Mouse (Mus musculus): ENCODE data around the gene Vcan.
"Not testable (repeated sequence)": the region's sequence is repeated elsewhere in the genome, so short reads cannot be mapped to it uniquely, and the experiment has no call there.

Gene Vcan

GRCm38 (mm10) chr13:89741766-89742685 is at the start of gene Vcan:
TSS of gene Vcan (minus strand) at chr13:89742509.
- in situ Hi-C loops (cut with MboI; ENCODE audit: low pct_unique_long_range_greater_than_20kb in 1 of 2, low sequenced_read_pairs in 2 of 2, unreplicated experiment in 1 of 2): no loop called here

- in situ Hi-C loops (cut with MboI; ENCODE audit: low pct_unique_long_range_greater_than_20kb in 1 of 2, low sequenced_read_pairs in 2 of 2, unreplicated experiment in 1 of 2): loop anchor here in 1 of 2 experiments (25.0 kb wide), 1 partner anchor 1046 kb away; no protein-coding TSS in a partner anchor
These were observed 49.2 kb upstream of the Vcan start for GRCm38 (mm10) chr13:89791475-89791874.

GRCm38 (mm10) chr13:89782886-89783285 is 40.6 kb upstream of the Vcan start:
- in situ Hi-C loops (cut with MboI; ENCODE audit: low pct_unique_long_range_greater_than_20kb in 1 of 2, low sequenced_read_pairs in 2 of 2, unreplicated experiment in 1 of 2): loop anchor here in 1 of 2 experiments (25.0 kb wide), 1 partner anchor 1054 kb away; no protein-coding TSS in a partner anchor

DNA sequence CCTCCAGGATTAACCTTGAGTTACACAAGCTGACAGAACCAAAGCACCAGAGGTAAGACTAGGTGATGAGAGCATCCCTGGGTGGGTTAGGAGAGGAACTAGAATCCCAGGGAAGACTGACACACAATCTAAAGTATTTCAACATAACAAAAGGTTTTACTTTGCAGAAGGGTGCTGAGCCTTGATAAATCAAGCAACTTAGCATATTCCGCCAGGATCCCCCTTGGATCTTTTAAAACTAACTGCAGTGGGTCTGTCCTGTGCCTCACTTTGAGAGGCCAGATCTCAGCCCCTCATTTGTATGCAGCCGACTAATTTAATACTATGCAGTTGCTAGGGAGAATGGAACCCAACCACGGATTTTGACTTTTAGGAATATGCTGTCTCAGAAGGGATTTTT is 38.0 kb upstream of the Vcan start:
- in situ Hi-C loops (cut with MboI; ENCODE audit: low pct_unique_long_range_greater_than_20kb in 1 of 2, low sequenced_read_pairs in 2 of 2, unreplicated experiment in 1 of 2): loop anchor here in 1 of 2 experiments (25.0 kb wide), 1 partner anchor 1057 kb away; no protein-coding TSS in a partner anchor

- in situ Hi-C loops (cut with MboI; ENCODE audit: low pct_unique_long_range_greater_than_20kb in 1 of 2, low sequenced_read_pairs in 2 of 2, unreplicated experiment in 1 of 2): loop anchor here in 1 of 2 experiments (25.0 kb wide), 1 partner anchor 1058 kb away; no protein-coding TSS in a partner anchor
These were observed 37.1 kb upstream of the Vcan start for GRCm38 (mm10) chr13:89779208-89779911.

DNA sequence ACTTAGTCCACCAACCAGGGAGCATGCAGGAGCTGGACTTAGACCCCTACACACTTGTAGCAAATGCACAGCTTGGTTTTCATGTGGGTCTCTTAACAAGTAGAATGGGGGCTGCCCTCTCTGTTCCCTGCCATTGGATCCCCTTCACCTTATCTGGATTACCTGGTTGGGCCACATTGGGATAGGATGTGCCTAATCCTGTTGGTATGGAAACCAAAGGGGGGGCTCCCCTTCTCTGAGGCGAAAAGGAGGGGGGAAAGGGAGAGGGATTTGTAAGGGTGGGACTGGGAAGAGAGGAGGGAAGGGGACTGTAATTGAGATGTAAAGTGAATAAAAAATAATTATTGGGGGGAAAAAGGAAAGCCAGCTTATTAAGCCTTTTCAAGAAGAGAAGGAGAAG is 35.5 kb upstream of the Vcan start:
- in situ Hi-C loops (cut with MboI; ENCODE audit: low pct_unique_long_range_greater_than_20kb in 1 of 2, low sequenced_read_pairs in 2 of 2, unreplicated experiment in 1 of 2): loop anchor here in 1 of 2 experiments (25.0 kb wide), 1 partner anchor 1060 kb away; no protein-coding TSS in a partner anchor

GRCm38 (mm10) chr13:89777146-89777545 is 34.8 kb upstream of the Vcan start:
- in situ Hi-C loops (cut with MboI; ENCODE audit: low pct_unique_long_range_greater_than_20kb in 1 of 2, low sequenced_read_pairs in 2 of 2, unreplicated experiment in 1 of 2): loop anchor here in 1 of 2 experiments (25.0 kb wide), 1 partner anchor 1060 kb away; no protein-coding TSS in a partner anchor

DNA sequence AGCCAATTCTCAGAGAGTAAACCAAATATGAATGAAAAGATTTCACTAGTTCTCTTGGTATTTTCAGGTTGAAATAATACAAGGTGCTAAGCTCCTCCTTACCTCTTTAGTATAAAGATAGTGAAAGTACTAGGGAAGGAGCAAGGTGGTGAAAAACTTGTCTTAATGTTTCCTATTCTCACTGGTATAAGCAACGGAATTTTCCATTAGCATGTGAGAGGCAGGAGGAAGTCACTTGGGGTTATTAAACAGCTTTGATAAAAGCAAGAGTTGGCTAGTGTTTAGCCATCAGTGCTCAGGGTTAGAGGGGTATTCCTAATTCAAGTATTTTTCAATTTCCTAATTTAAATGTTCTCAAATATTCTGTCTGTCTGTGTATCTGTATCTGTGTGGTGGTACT is 24.2 kb upstream of the Vcan start:
- in situ Hi-C loops (cut with MboI; ENCODE audit: low pct_unique_long_range_greater_than_20kb in 1 of 2, low sequenced_read_pairs in 2 of 2, unreplicated experiment in 1 of 2): no loop called here

DNA sequence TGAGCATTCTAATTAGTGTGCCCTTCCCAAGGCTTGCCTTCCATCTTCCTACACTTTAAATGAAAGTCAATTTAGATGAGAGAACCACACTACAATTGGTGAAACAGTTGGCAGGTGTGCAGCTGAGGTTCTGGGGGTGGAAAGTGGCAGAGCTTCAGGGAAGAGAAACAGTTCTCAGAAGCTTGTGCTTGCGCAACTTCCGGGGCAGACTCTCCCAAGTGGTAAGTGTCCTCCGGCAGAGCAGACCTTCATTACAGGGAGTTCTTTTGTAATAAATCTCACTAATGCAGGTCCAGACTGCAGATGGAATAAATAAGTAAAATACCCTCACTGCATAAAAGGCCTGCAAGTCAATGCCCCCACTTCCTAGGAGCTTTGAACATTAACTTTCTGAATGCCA is 23.7 kb upstream of the Vcan start:
- in situ Hi-C loops (cut with MboI; ENCODE audit: low pct_unique_long_range_greater_than_20kb in 1 of 2, low sequenced_read_pairs in 2 of 2, unreplicated experiment in 1 of 2): no loop called here

GRCm38 (mm10) chr13:89762339-89762738 is 20.0 kb upstream of the Vcan start:
- in situ Hi-C loops (cut with MboI; ENCODE audit: low pct_unique_long_range_greater_than_20kb in 1 of 2, low sequenced_read_pairs in 2 of 2, unreplicated experiment in 1 of 2): no loop called here

DNA sequence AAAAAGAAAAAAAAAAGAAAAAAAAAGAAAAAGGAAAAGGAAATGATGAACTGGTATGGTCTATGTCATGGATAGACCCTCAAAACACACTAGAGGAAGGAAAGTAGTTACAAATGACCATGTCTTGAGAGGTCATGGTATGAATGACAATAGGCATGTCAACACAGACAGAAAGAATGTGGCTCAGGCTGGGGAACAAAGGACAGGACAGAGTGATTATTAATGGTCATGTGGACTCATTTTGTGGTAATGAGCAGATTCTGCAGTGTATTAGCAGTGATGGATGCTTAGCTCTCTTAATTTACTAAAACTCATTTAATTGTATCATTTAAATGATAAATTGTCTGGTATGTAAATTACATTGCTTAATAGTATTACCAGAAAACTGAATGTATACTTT is 14.0 kb upstream of the Vcan start:
- in situ Hi-C loops (cut with MboI; ENCODE audit: low pct_unique_long_range_greater_than_20kb in 1 of 2, low sequenced_read_pairs in 2 of 2, unreplicated experiment in 1 of 2): no loop called here

DNA sequence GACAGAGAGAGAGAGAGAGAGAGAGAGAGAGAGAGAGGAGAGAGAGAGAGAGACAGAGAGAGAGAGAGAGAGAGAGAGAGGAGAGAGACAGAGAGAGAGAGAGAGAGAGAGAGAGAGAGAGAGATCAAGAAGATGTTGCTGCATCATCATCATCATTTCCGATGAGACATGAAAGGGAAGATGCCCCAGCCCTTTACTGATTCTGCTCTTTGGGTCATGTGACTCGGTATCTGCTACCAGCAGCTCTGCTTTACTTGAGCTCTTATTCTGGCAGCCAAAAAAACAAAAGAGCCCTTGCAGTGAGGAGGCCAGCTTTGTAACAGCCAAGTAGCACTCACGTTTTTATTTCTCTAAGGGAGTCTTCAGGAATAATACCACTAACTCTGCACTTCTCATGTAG is 8.3 kb upstream of the Vcan start:
- in situ Hi-C loops (cut with MboI; ENCODE audit: low pct_unique_long_range_greater_than_20kb in 1 of 2, low sequenced_read_pairs in 2 of 2, unreplicated experiment in 1 of 2): not testable (repeated sequence)

GRCm38 (mm10) chr13:89743201-89743600 is 892 bp upstream of the Vcan start:
- in situ Hi-C loops (cut with MboI; ENCODE audit: low pct_unique_long_range_greater_than_20kb in 1 of 2, low sequenced_read_pairs in 2 of 2, unreplicated experiment in 1 of 2): no loop called here

DNA sequence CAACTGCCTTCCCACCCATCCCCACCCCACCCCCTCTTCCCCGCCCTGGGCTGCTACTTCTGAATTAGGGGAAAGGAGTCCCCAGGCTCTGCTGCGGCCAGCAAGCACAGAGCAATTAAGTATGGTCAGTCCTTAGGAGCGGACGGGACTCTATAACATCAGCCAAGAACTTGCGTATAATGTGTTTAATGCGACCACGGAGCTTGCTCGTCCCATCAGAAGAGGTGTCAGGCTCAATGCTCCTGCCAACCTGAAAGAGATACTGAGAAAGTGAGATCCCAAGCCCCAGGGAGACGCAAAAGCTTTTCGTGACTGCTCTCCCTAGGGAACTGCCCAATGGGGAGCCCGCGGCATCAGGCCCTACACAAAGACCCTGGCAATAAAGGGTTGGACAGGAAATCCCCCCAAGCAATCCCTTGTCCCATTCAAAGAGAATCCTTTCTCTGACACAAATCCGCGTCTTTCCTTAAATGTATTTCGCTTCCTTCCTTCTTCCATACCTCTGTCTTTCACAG is 434 bp upstream of the Vcan start:
- in situ Hi-C loops (cut with MboI; ENCODE audit: low pct_unique_long_range_greater_than_20kb in 1 of 2, low sequenced_read_pairs in 2 of 2, unreplicated experiment in 1 of 2): no loop called here

- in situ Hi-C loops (cut with MboI; ENCODE audit: low pct_unique_long_range_greater_than_20kb in 1 of 2, low sequenced_read_pairs in 2 of 2, unreplicated experiment in 1 of 2): no loop called here
These were observed 1.2 kb downstream of the Vcan start for GRCm38 (mm10) chr13:89741116-89741551.

DNA sequence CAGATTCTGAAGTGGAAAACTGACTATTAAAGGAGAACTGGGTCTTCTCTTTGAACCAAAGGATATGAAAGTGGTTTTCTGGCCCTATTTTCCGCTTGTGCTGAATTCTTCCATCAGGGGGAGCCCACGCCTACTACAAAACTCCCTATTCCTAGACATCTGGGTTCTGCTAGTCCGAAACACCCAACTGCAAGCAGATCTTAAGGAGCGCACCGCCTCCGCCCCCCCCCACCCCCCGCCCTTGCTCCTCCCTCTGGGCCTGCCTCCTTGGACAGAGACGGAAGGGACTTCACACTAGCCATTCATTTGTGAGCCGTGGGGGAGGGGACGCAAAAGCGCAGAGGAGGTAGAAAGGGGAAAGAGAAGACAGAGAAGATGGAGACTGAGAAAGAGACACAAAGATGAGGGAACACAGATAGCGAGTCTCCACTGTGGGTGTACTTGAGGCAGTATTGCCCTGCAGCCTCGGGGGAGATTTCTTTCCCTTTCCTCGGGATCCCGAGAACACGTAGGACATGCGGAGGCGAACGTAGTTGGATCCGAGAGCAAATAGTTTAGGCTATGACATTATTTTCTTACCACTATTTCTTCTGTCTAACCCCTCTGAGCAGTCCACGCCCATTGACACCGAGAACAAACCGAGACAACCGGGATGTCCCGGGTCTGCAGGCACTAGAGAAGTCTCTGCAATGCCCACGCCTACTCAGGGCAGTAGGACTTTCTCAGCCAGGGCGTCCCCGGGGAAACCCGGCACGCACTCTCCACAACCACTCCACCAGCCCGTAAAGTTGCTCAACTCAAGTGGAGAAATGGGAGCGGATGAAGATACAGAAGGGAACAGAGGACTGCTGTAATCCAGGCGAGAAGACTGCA is 1.8 kb downstream of the Vcan start:
- in situ Hi-C loops (cut with MboI; ENCODE audit: low pct_unique_long_range_greater_than_20kb in 1 of 2, low sequenced_read_pairs in 2 of 2, unreplicated experiment in 1 of 2): no loop called here

- in situ Hi-C loops (cut with MboI; ENCODE audit: low pct_unique_long_range_greater_than_20kb in 1 of 2, low sequenced_read_pairs in 2 of 2, unreplicated experiment in 1 of 2): no loop called here
These were observed 2.5 kb downstream of the Vcan start for GRCm38 (mm10) chr13:89739696-89740242.
